Mouse (Mus musculus): ENCODE data around the gene Asb6. TPM values are rescaled to one million over a fixed set of nuclear protein-coding genes. Genes with fewer than 3 reads are reported as not detected.

Gene Asb6
- total RNA-seq, 2 experiments from 2014 or later, result 8.2 to 23.9 TPM

DNA sequence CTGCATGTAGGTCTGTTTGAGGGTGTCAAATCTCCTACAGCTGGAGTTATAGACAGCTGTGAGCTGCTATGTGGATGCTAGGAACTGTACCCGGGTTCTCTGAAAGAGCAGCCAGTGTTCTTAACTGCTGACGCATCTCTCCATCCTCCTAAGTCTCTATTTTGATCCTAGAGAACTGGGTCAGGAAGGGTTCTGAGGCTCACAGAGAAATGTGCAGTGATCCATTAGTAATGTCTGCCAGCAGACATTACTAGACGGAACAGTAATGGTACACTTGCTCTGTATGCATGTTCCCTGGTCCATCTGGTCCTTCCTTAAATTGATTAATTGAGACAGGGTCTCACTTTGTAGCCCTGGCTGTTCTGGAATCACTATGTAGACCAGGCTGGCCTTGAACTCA is 30.7 kb downstream of the Asb6 start:
- ATAC-seq (replicated peaks; ENCODE audit: poor library complexity), result no peak

GRCm38 (mm10) chr2:30796382-30796781 is 33.8 kb downstream of the Asb6 start:
- peak; percentile 77 for ATAC-seq (replicated peaks; ENCODE audit: poor library complexity)

DNA sequence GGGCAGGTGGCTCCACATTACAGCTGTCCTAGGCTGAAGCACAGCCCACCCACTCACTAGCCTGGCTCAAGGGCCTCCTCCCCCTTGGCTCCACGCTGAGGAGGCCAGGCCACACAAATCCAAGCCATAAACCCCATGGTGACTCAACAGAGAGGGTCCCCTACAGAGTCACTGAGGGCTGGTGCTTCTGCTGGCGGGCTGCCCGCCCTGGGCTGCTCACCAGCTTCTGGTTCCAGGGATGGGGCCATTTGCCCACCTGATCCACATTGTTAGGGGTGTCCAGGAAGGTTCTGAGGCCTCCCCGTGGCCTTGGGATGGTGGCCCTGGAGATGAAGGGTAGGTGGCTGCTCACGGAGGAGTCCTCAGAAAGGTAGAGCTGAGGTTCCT is 34.3 kb downstream of the Asb6 start:
- no peak for ATAC-seq (replicated peaks; ENCODE audit: poor library complexity)

DNA sequence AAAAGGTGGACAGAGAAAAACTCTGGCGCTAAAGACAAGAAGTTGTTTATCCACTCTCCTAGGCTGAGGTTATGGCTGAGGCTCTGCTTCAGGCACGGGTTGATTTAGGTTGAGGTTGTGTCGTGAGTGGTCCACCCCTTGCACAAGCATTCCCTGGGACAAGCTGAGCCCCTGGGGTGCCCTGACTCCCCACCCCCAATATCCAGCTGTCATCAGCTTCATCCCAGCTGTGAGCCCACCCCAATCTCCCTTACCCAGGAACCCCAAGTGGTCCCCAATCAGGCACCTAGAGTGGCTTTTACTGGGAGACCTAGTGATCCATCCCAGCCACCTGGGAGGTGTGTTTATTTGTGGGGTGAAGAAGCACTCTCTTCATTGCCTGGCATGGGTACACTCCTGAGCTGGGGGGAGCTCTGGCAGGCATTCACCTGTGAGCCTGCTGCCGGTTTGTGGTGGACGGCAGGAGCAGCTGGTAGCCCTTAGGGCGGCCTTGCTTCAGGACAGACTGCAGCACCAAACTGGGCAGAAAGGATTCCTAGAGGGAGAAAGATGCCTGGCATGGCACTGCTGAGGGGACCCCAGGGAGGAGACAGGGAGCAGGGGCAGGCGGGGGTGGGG is 34.8 kb downstream of the Asb6 start:
- no peak for ATAC-seq (replicated peaks; ENCODE audit: poor library complexity)

DNA sequence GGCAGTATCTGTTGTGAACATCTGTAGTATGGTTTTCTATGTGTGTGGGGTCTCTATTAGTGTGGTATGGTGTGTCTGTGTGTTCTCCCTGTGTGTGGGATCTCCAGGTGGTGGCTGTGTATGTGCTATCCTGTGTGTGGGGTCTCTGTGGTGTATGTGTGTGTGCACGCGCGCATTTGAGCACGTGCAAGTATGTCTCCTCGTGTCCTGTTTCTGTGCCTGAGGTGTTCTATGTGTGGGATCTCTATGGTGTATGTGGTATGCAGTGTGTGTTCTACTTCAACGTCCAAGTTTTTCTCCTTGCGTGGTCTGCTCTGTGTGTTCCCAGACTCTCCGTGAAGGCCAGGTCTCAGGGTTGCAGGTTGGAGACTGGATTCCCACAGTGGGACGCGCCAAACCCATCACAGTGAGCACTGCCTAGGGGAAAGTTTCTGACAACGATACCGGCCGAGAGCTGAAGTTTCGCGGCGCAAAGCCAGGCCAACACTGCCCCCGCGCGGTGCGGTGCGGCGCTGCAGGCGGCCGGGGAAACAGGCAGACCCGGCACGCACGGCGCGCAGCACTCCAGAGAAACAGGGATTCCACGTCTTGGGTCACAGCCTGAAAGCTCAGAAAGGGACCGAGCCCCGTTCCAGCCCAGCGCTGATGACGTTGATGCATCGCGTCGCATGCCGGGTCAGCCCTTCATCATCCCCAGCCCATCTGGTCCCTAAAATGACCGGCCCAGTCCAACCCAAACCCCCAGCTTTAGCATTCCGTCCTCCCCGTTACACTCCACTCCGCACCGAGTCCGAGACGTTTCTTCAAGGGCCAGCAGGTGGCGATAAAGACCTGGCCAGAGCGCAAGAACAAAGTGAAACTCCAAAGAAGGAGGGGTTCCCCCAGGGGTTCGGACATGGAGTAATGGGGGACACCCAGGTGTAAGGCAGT is 35.7 kb downstream of the Asb6 start:
- ATAC-seq (replicated peaks; ENCODE audit: poor library complexity), result peak; percentile 83

DNA sequence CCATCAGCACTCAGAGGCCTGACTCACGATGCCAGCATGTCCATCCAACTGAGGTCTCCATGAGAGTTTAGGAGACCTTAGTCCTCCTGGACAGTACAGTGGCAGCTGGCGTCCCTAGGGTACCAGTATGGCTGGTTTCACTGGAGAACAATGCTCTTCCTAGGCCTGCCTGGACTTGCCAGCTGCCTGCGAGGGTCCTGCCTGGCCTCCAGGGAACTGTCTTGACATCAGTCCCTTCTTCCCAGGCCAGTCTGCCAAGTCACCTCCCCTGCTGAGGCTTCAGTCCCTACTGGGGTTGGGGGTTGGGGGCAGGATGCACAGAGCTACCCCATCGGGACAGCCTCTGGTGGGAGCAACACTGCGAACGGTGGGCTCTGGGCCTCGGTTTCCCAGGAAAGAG is 38.1 kb downstream of the Asb6 start:
- no peak for ATAC-seq (replicated peaks; ENCODE audit: poor library complexity)

- no peak for ATAC-seq (replicated peaks; ENCODE audit: poor library complexity)
These were observed 42.7 kb downstream of the Asb6 start for GRCm38 (mm10) chr2:30787466-30787865.

- ATAC-seq (replicated peaks; ENCODE audit: poor library complexity), result 0 out of 2 replicates have a peak, but pooled peaks have one; percentile 41
These were observed 45.8 kb downstream of the Asb6 start for GRCm38 (mm10) chr2:30784078-30784994.

DNA sequence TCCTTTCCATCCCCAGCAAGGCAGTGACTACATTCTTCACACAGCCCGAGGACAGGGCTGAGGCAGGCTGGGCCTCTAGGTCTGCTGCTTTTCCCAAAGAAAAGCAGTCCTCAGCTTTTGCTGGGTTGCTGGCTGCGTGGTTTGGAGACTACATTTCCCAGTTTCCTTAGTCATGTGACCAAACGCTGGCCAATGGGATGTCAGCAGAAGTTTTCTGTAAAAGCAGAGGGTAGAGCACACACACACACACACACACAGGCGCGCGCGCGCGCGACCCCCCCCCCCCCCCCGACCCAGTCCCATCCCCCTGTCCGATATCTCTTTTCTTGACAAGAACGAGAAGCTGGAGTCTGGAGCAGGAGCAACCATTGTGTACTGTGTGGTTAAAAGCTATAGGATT is 46.8 kb downstream of the Asb6 start:
- ATAC-seq (replicated peaks; ENCODE audit: poor library complexity), result peak; percentile 63

GRCm38 (mm10) chr2:30782312-30783290 is 47.5 kb downstream of the Asb6 start:
- ATAC-seq (replicated peaks; ENCODE audit: poor library complexity), result 0 out of 2 replicates have a peak, but pooled peaks have one; percentile 5

DNA sequence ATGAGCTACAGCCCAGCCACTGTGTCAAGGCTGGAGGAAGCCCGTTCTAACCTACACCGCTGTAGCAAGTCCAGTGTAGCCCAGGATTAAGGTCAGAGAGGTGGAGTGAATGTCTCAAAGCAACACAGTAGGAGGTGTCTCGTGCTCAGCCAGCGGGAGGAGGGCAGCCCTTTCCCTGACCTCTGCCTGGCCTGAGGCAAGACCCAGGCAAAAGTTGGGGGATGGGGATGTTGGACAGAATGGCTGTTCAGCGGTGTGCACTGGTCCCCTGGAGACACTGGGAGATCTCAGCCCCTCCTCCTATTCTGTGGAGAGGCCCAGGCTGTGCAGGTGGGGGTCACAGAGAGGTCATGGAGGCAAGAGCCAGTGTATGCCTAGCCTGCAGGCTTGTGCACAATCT is 50.9 kb downstream of the Asb6 start:
- ATAC-seq (replicated peaks; ENCODE audit: poor library complexity), result no peak

DNA sequence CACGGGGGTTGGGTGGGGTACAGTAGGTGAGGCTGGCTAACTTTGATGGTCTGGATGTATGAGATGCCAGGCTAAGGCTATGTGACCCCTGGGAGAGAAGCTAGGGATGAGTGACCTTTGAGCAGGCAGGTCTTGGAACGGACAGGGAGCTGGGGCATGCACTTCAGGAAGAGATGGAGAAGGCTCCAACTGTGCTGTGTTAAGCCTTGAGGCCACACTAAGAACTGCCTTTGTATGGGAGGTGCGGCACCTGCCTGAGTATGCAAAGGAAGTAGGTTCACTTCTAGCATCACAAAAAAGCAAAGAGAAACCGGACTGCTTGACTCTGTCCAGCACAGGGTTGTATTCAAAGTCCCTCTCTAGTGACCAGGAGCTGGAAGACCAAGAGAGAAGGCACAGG is 51.9 kb downstream of the Asb6 start:
- no peak for ATAC-seq (replicated peaks; ENCODE audit: poor library complexity)

- ATAC-seq (replicated peaks; ENCODE audit: poor library complexity), result no peak
These were observed 52.9 kb downstream of the Asb6 start for GRCm38 (mm10) chr2:30777266-30777665.

GRCm38 (mm10) chr2:30775955-30776354 is 54.2 kb downstream of the Asb6 start:
- ATAC-seq (replicated peaks; ENCODE audit: poor library complexity), result no peak

DNA sequence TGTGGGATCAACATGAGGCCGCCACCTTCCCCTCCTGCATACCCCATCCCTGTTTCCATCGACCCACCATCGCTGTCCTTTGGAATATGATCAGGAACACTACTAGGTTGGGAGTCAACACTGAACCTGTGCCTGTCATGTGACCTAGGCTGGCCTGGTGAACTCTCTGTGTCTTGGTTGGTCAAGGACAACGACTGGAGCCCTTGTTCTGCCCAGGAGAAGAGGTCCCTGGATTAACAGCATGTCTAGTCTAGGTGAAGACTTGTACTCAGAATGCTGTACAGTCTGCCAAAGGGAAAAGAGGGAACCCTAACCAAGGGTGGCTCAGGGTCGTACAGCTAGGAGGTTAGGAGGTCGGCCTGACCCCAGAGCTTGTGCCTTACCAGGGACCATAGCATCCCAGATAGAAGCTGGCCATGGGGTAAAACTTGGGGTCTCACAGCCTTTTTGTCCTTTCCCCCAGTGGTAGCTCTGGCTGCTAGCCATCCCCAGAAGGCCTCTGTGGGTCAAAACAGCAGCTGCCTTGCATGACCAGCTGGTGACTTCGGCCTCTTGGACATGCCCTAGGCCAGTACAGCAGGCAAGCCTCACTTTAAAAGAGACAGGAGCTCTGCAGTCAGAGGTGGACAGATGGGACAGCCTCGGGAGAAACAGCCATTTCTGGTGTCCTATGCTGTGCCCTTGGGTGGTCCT is 56.7 kb downstream of the Asb6 start:
- no peak for ATAC-seq (replicated peaks; ENCODE audit: poor library complexity)

Measured in megakaryocyte progenitor cell, adult 5-6 weeks (primary cell).